Mouse (Mus musculus) heart, postnatal 0 days (tissue): ENCODE data around the gene Gm28053. TPM values are rescaled to one million over a fixed set of nuclear protein-coding genes. Genes with fewer than 3 reads are reported as not detected.

Source experiments
- ATAC-seq: fragments of 200-750 bp; cut with Nextera tagmentation; 2 replicates; pipeline ENCODE4 v1.8.0; 2017; ENCODE audit warnings: low read depth, moderate number of reproducible peaks, moderate library complexity; ENCODE audit not compliant: insufficient read depth
- DNase-seq: peaks from one replicate; pipeline ENCODE4 v3.0.0-alpha.2; 2016; ENCODE audit warnings: low spot score
- H3K27ac ChIP-seq: fragments of 300-500 bp; sonication (generic); 2 replicates; pipeline ENCODE4 v1.5.1; 2014; ENCODE audit warnings: low read depth, mild to moderate bottlenecking
- H3K27me3 ChIP-seq: fragments of 300-500 bp; sonication (generic); 2 replicates; pipeline ENCODE4 v1.6.1; 2014; ENCODE audit warnings: low read length, mixed read lengths; ENCODE audit not compliant: control insufficient read depth, insufficient read depth
- H3K36me3 ChIP-seq: fragments of 300-500 bp; sonication (generic); replicated peaks from 2 replicates; pipeline ENCODE4 v1.6.1; 2014; ENCODE audit warnings: low read length, mixed read lengths; ENCODE audit not compliant: control insufficient read depth, insufficient read depth
- H3K4me1 ChIP-seq: fragments of 300-500 bp; sonication (generic); 2 replicates; pipeline ENCODE4 v1.6.1; 2014; ENCODE audit warnings: antibody characterized with exemption; ENCODE audit not compliant: control insufficient read depth, insufficient read depth
- H3K4me2 ChIP-seq: fragments of 300-500 bp; sonication (generic); 2 replicates; pipeline ENCODE4 v1.6.1; 2014; ENCODE audit warnings: low read depth, mild to moderate bottlenecking, low read length, moderate library complexity
- H3K4me3 ChIP-seq: fragments of 300-500 bp; sonication (generic); 2 replicates; pipeline ENCODE4 v1.5.1; 2014; ENCODE audit warnings: low read depth, low read length
- H3K9ac ChIP-seq: fragments of 300-500 bp; sonication (generic); replicated peaks from 2 replicates; pipeline ENCODE4 v1.6.1; 2014; ENCODE audit warnings: low read depth, low read length, mixed read lengths
- H3K9me3 ChIP-seq: fragments of 300-500 bp; sonication (generic); replicated peaks from 2 replicates; pipeline ENCODE4 v1.6.1; 2016; ENCODE audit warnings: low read length; ENCODE audit not compliant: control insufficient read depth
- CTCF ChIP-seq: IDR thresholded peaks from 2 replicates; pipeline ENCODE4 v1.5.1; 2016; ENCODE audit warnings: antibody characterized with exemption, control low read depth, low read depth
- EP300 ChIP-seq: IDR thresholded peaks from 2 replicates; pipeline ENCODE4 v1.6.1; 2016; ENCODE audit warnings: antibody characterized with exemption, low read depth
- WGBS: fragments of 180-500 bp; shearing (Covaris S2); extraction: QIAGEN DNeasy Blood & Tissue Kit; methylation state at CpG from one replicate; pipeline ENCODE4 v1.1.7; 2014; 5-methylcytosine and 5-hydroxymethylcytosine counted together
- polyA plus RNA-seq: library from polyadenylated mRNA; unstranded; fragments of >200 nt; fragmentation: Nextera tagmentation; extraction: Ambion mirVana; gene quantifications from 2 replicates; pipeline ENCODE4 v1.2.1, GENCODE M21; 2015
- total RNA-seq: library from RNA; depleted of rRNA; stranded (reverse); fragments of >200 nt; gene quantifications from 2 replicates; pipeline ENCODE4 v1.2.3, GENCODE M21; 2014; ENCODE audit warnings: low replicate concordance

Gene Gm28053
- total and polyA plus RNA-seq, 2 experiments from 2014 or later = 4.1 TPM; not detected in 1

DNA sequence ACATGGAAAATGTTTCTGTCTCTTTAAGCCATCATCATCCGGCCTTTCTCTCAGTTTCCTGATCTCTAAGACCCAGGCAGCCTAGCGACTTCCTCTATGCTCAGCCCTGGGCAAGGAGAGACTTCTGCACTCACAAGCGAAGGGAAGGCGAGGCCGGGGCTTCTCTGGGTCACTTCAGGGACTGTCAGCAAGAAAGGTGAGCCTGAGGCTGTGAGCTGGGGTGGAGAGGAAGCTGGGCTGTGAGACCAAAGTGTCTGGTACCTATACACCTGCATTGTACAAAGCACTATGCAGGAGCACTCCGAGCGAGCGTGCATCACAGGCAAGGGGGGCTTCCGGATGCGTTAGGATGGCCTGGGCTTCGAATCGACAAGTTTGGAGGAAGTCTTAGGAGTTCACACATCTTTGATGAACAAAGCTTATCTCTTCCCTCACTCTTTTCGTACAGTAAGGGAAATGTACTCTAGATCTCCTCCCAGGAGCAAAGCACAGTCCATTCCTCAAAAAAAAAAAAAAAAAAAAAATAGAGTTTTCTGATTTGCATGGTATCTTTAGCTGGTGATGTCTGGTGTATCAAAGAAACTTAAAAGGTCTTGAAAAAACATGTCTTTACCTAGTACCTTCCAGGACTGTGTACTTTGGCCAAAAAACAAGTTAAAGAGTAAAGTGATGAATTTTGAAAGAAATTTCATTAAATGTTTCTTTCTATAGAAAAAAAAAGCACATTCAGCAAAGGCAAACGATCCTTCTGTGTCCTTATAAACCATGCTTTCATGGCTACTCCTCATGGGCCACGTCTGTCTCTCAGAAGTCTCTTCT lies 20.8 kb downstream of the Gm28053 start, which contains the start of gene Gimap1:
Gimap1 (plus strand) TSS at position 94 of the 819 bp plus-strand sequence.
- H3K9ac ChIP-seq = peak within 1 kb of the TSS; percentile 40; the same call in 1 of the 2 replicates
- H3K4me3 ChIP-seq = peak within 1 kb of the TSS; percentile 42
- no peak for ATAC-seq
- H3K27me3 ChIP-seq = peaks cover 30% of the 10 kb centered on the region
- TF ChIP-seq CTCF = no peak
- no peak for TF ChIP-seq EP300
- WGBS = 48% methylated on average over 15 of the region's 15 CpGs
- H3K27ac ChIP-seq = peak within 1 kb of the TSS; percentile 81
- H3K36me3 ChIP-seq = no peaks in the 10 kb centered on the region
- peaks cover 10% of the 10 kb centered on the region; the same call in 1 of the 2 replicates for H3K4me1 ChIP-seq
- DNase-seq = peak; percentile 13
- no peaks in the 10 kb centered on the region for H3K9me3 ChIP-seq
- peak within 1 kb of the TSS; percentile 54 for H3K4me2 ChIP-seq

- Histone ChIP-seq H3K9ac (peak overlapping the region; percentile 27; the same call in 1 of the 2 replicates), H3K27ac (peak overlapping the region; percentile 81), H3K9me3 (no peaks in the 10 kb centered on the region), H3K4me1 (peaks cover 10% of the 10 kb centered on the region; the same call in 1 of the 2 replicates), H3K36me3 (no peaks in the 10 kb centered on the region), H3K4me3 (peak overlapping the region; percentile 42), H3K4me2 (peak overlapping the region; percentile 54), H3K27me3 (peaks cover 31% of the 10 kb centered on the region)
- 67% methylated on average over 3 of the region's 3 CpGs for WGBS
- DNase-seq (no peak), ATAC-seq (no peak)
- TF ChIP-seq EP300 (no peak), CTCF (no peak)
Measured at GRCm38 (mm10) chr6:48739780-48740055, 21.3 kb downstream of the Gm28053 start.

DNA sequence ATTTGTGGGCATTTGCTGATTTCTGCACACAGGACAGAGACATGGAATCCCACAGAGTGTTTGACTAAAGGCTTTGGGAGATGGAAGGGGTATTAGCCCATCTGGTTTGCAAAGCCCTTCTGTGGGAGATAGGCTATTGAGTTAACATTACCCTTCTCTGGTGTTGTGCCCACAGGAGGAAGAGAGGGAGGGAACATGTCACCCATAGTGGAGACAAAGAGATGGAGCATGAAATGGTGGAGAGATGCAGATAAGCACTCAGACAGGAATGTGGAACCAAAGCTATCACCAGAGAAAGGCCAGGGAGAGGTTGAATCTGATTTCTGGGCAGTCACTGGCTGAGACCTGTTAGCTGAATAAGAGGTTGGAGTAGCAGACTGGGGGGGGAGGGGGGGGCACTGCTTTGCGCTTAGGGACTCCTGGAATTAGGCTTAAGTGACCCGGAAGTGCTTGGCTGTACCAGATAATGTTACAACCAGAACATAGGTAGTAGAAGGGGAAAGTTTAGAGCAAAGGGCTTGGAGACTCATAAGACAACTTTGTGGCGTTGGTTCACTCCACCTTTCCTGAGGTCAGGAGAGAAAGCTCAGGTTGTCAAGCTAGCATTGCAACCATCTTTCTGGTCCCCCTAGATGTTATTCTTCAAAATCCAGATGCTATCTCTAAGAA lies 22.2 kb downstream of the Gm28053 start:
- Histone ChIP-seq H3K9me3 (no peaks in the 10 kb centered on the region), H3K27me3 (peaks cover 31% of the 10 kb centered on the region), H3K27ac (peak overlapping the region; percentile 81), H3K9ac (no peak overlapping the region), H3K4me1 (peaks cover 10% of the 10 kb centered on the region; the same call in 1 of the 2 replicates), H3K4me3 (peak overlapping the region; percentile 42; the same call in 1 of the 2 replicates), H3K36me3 (no peaks in the 10 kb centered on the region), H3K4me2 (peak overlapping the region; percentile 54)
- DNase-seq = no peak
- ATAC-seq = no peak
- 45% methylated on average over 3 of the region's 3 CpGs for WGBS
- TF ChIP-seq EP300 = no peak
- TF ChIP-seq CTCF = no peak

GRCm38 (mm10) chr6:48741273-48741672 lies 22.9 kb downstream of the Gm28053 start:
- no peak overlapping the region; the same call in 1 of the 2 replicates for H3K4me3 ChIP-seq
- H3K27me3 ChIP-seq = peaks cover 31% of the 10 kb centered on the region
- H3K4me2 ChIP-seq = peak overlapping the region; percentile 54; the same call in 1 of the 2 replicates
- H3K4me1 ChIP-seq = peaks cover 10% of the 10 kb centered on the region; the same call in 1 of the 2 replicates
- peak overlapping the region; percentile 81 for H3K27ac ChIP-seq
- no peaks in the 10 kb centered on the region for H3K9me3 ChIP-seq
- TF ChIP-seq CTCF (no peak), EP300 (no peak)
- ATAC-seq (no peak), DNase-seq (no peak)
- 24% methylated on average over 3 of the region's 3 CpGs for WGBS
- H3K9ac ChIP-seq = no peak overlapping the region
- H3K36me3 ChIP-seq = no peaks in the 10 kb centered on the region

DNA sequence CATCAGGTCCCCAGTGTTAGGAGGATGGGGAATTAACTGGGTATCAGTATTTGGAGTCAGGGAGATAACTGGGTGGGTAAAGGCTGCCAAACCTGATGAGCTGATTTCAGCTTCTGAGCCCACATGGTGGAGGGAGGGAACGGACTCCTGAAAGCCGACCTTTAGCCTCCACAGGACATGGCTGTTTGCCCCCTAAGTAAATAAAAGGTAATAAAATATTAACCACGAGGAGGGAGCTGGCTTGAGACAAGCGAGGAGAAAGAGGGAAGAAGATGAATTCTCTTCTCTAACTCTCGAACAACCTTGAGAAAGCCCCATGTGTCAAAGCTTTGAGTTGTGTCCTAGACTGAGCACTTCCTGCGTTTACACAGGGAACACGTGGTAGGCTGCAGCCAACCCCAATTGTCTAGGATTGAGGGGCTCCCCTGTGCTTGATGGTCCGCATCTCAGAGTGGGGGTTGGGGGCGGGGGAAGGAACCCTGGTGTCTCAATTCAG lies 23.4 kb downstream of the Gm28053 start:
- DNase-seq (no peak), ATAC-seq (no peak)
- Histone ChIP-seq H3K4me2 (peak overlapping the region; percentile 54; the same call in 1 of the 2 replicates), H3K4me3 (no peak overlapping the region), H3K27me3 (peaks cover 31% of the 10 kb centered on the region), H3K9ac (no peak overlapping the region), H3K36me3 (no peaks in the 10 kb centered on the region), H3K9me3 (no peaks in the 10 kb centered on the region), H3K27ac (no peak overlapping the region), H3K4me1 (peaks cover 10% of the 10 kb centered on the region; the same call in 1 of the 2 replicates)
- 21% methylated on average over 9 of the region's 9 CpGs for WGBS
- TF ChIP-seq EP300 = no peak
